Mouse (Mus musculus) brain, embryonic 14.5 days (tissue): ENCODE results near the gene Siglec1.

Experiments
- CTCF ChIP-seq: fragments of 200-500 bp; IDR thresholded peaks from 2 replicates; pipeline ENCODE4 v1.5.1; 2012; ENCODE audit warnings: inconsistent platforms, mild to moderate bottlenecking, moderate library complexity, borderline replicate concordance; ENCODE audit not compliant: insufficient read depth, insufficient read length; ENCODE audit errors: extremely low read depth
- POLR2A ChIP-seq: fragments of 200-500 bp; IDR thresholded peaks from 2 replicates; pipeline ENCODE4 v1.6.1; 2012; ENCODE audit warnings: mild to moderate bottlenecking, inconsistent platforms, borderline replicate concordance; ENCODE audit not compliant: poor library complexity, insufficient read depth, insufficient read length, severe bottlenecking; ENCODE audit errors: extremely low read depth

GRCm38 (mm10) chr2:131061607-131062006 is 25.0 kb downstream of the Siglec1 start:
- TF ChIP-seq POLR2A (no peak), CTCF (no peak)
